Mouse (Mus musculus) heart, embryonic 15.5 days (tissue): ENCODE measurements around the gene B4galnt2. TPM values are rescaled to one million over a fixed set of nuclear protein-coding genes. Genes with fewer than 3 reads are reported as not detected.
A peak's percentile ranks its signal among the peaks of the same experiment; 100 is the strongest.

Experiments used
- ATAC-seq: fragments of 200-750 bp; cut with Nextera tagmentation; replicated peaks from 2 replicates; pipeline ENCODE4 v1.8.0; 2017; ENCODE audit warnings: low read depth, moderate TSS enrichment; ENCODE audit not compliant: insufficient number of reproducible peaks, insufficient read depth, low FRiP score
- H3K27ac ChIP-seq: fragments of 300-500 bp; sonication (generic); 2 replicates; pipeline ENCODE4 v1.5.1; 2015; ENCODE audit warnings: mild to moderate bottlenecking, inconsistent platforms
- H3K27me3 ChIP-seq: fragments of 300-500 bp; sonication (generic); 2 replicates; pipeline ENCODE4 v1.6.1; 2015; ENCODE audit warnings: inconsistent platforms
- H3K36me3 ChIP-seq: fragments of 300-500 bp; sonication (generic); 2 replicates; pipeline ENCODE4 v1.6.1; 2015; ENCODE audit warnings: mild to moderate bottlenecking, inconsistent platforms
- H3K4me1 ChIP-seq: fragments of 300-500 bp; sonication (generic); replicated peaks from 2 replicates; pipeline ENCODE4 v1.6.1; 2015; ENCODE audit warnings: inconsistent platforms
- H3K4me2 ChIP-seq: fragments of 300-500 bp; sonication (generic); 2 replicates; pipeline ENCODE4 v1.6.1; 2015; ENCODE audit warnings: inconsistent platforms, mild to moderate bottlenecking, moderate library complexity
- H3K4me3 ChIP-seq: fragments of 300-500 bp; sonication (generic); 2 replicates; pipeline ENCODE4 v1.5.1; 2015; ENCODE audit warnings: mild to moderate bottlenecking, inconsistent platforms
- H3K9ac ChIP-seq: fragments of 300-500 bp; sonication (generic); 2 replicates; pipeline ENCODE4 v1.6.1; 2015; ENCODE audit warnings: mild to moderate bottlenecking, inconsistent platforms
- H3K9me3 ChIP-seq: fragments of 300-500 bp; sonication (generic); replicated peaks from 2 replicates; pipeline ENCODE4 v1.6.1; 2016; ENCODE audit warnings: inconsistent platforms
- WGBS: fragments of 180-500 bp; shearing (Covaris S2); methylation state at CpG from one replicate; pipeline ENCODE4 v1.1.7; 2015; ENCODE audit warnings: mixed read lengths; 5-methylcytosine and 5-hydroxymethylcytosine counted together
- polyA plus RNA-seq: library from polyadenylated mRNA; unstranded; fragments of >200 nt; fragmentation: Nextera tagmentation; extraction: Ambion mirVana; gene quantifications from 2 replicates; pipeline ENCODE4 v1.2.1, GENCODE M21; 2015

The B4galnt2 gene
- polyA plus RNA-seq, 1 experiment from 2014 or later = 0.23 TPM

GRCm38 (mm10) chr11:95838598-95838997 is 76.1 kb downstream of the B4galnt2 start:
- Histone ChIP-seq H3K9ac (no peak overlapping the region), H3K4me2 (peak overlapping the region; percentile 47; the same call in 1 of the 2 replicates), H3K4me1 (peaks cover 46% of the 10 kb centered on the region), H3K27me3 (peaks cover 17% of the 10 kb centered on the region), H3K27ac (no peak overlapping the region), H3K4me3 (no peak overlapping the region), H3K9me3 (no peaks in the 10 kb centered on the region), H3K36me3 (no peaks in the 10 kb centered on the region)
- no peak for ATAC-seq
- WGBS = 64% methylated on average over 4 of the region's 4 CpGs

- peak within 1 kb of the TSS; percentile 42 for H3K4me2 ChIP-seq
- H3K9me3 ChIP-seq = no peaks in the 10 kb centered on the region
- H3K9ac ChIP-seq = no peak within 1 kb of the TSS
- peak; percentile 33; the same call in 1 of the 2 replicates for ATAC-seq
- peaks cover 57% of the 10 kb centered on the region for H3K4me1 ChIP-seq
- no peaks in the 10 kb centered on the region for H3K36me3 ChIP-seq
- WGBS = 18% methylated on average over 10 of the region's 10 CpGs
- H3K27me3 ChIP-seq = peaks cover 32% of the 10 kb centered on the region
- H3K27ac ChIP-seq = peak within 1 kb of the TSS; percentile 64
- no peak within 1 kb of the TSS; the same call in 1 of the 2 replicates for H3K4me3 ChIP-seq
Measured at GRCm38 (mm10) chr11:95837059-95837458, 77.6 kb downstream of the B4galnt2 start, which contains the start of gene Gngt2. TSS of gene Gngt2 (plus strand) at chr11:95837216.

- Histone ChIP-seq H3K9ac (no peak overlapping the region), H3K27me3 (peaks cover 34% of the 10 kb centered on the region), H3K4me2 (peak overlapping the region; percentile 42), H3K36me3 (no peaks in the 10 kb centered on the region), H3K27ac (peak overlapping the region; percentile 64), H3K9me3 (no peaks in the 10 kb centered on the region), H3K4me3 (no peak overlapping the region), H3K4me1 (peaks cover 57% of the 10 kb centered on the region)
- no peak for ATAC-seq
- 45% methylated on average over 6 of the region's 6 CpGs for WGBS
Measured at GRCm38 (mm10) chr11:95836433-95836832, 78.3 kb downstream of the B4galnt2 start.

GRCm38 (mm10) chr11:95835832-95836231 is 78.9 kb downstream of the B4galnt2 start:
- Histone ChIP-seq H3K4me3 (no peak overlapping the region), H3K27me3 (peaks cover 36% of the 10 kb centered on the region), H3K36me3 (no peaks in the 10 kb centered on the region), H3K27ac (peak overlapping the region; percentile 64), H3K4me2 (peak overlapping the region; percentile 42), H3K4me1 (peaks cover 64% of the 10 kb centered on the region), H3K9ac (no peak overlapping the region), H3K9me3 (no peaks in the 10 kb centered on the region)
- no peak for ATAC-seq
- WGBS = 31% methylated on average over 6 of the region's 6 CpGs

GRCm38 (mm10) chr11:95834742-95835710 is 79.7 kb downstream of the B4galnt2 start:
- no peaks in the 10 kb centered on the region for H3K9me3 ChIP-seq
- peak; percentile 50; the same call in 1 of the 2 replicates for ATAC-seq
- H3K4me3 ChIP-seq = peak overlapping the region; percentile 13; the same call in 1 of the 2 replicates
- H3K27me3 ChIP-seq = peaks cover 44% of the 10 kb centered on the region
- peaks cover 72% of the 10 kb centered on the region for H3K4me1 ChIP-seq
- H3K4me2 ChIP-seq = peak overlapping the region; percentile 42
- no peaks in the 10 kb centered on the region for H3K36me3 ChIP-seq
- H3K9ac ChIP-seq = no peak overlapping the region
- H3K27ac ChIP-seq = peak overlapping the region; percentile 64
- WGBS = 13% methylated on average over 15 of the region's 15 CpGs

GRCm38 (mm10) chr11:95834143-95834667 is 80.5 kb downstream of the B4galnt2 start:
- Histone ChIP-seq H3K9me3 (no peaks in the 10 kb centered on the region), H3K4me3 (peak overlapping the region; percentile 13), H3K27ac (peak overlapping the region; percentile 64; the same call in 1 of the 2 replicates), H3K4me2 (peak overlapping the region; percentile 42), H3K27me3 (peaks cover 52% of the 10 kb centered on the region), H3K36me3 (no peaks in the 10 kb centered on the region), H3K9ac (no peak overlapping the region), H3K4me1 (peaks cover 76% of the 10 kb centered on the region)
- WGBS = 11% methylated on average over 22 of the region's 22 CpGs
- 0 out of 2 replicates have a peak, but pooled peaks have one; percentile 16 for ATAC-seq

GRCm38 (mm10) chr11:95833631-95834142 is 81.0 kb downstream of the B4galnt2 start:
- Histone ChIP-seq H3K4me2 (peak overlapping the region; percentile 42), H3K4me3 (peak overlapping the region; percentile 13), H3K4me1 (peaks cover 76% of the 10 kb centered on the region), H3K36me3 (no peaks in the 10 kb centered on the region), H3K27ac (0 out of 2 replicates have a peak overlapping the region, but pooled peaks have one; percentile 8), H3K9ac (no peak overlapping the region), H3K27me3 (peaks cover 58% of the 10 kb centered on the region), H3K9me3 (no peaks in the 10 kb centered on the region)
- no peak for ATAC-seq
- 23% methylated on average over 18 of the region's 18 CpGs for WGBS

GRCm38 (mm10) chr11:95833006-95833570 is 81.6 kb downstream of the B4galnt2 start:
- no peaks in the 10 kb centered on the region for H3K9me3 ChIP-seq
- peaks cover 64% of the 10 kb centered on the region for H3K27me3 ChIP-seq
- WGBS = 32% methylated on average over 8 of the region's 8 CpGs
- no peak for ATAC-seq
- H3K4me1 ChIP-seq = peaks cover 75% of the 10 kb centered on the region
- H3K4me2 ChIP-seq = no peak overlapping the region; the same call in 1 of the 2 replicates
- no peak overlapping the region for H3K9ac ChIP-seq
- no peak overlapping the region for H3K27ac ChIP-seq
- H3K4me3 ChIP-seq = no peak overlapping the region; the same call in 1 of the 2 replicates
- no peaks in the 10 kb centered on the region for H3K36me3 ChIP-seq

- no peak overlapping the region for H3K4me2 ChIP-seq
- no peak for ATAC-seq
- no peaks in the 10 kb centered on the region for H3K36me3 ChIP-seq
- no peaks in the 10 kb centered on the region for H3K9me3 ChIP-seq
- no peak overlapping the region for H3K27ac ChIP-seq
- no peak overlapping the region for H3K9ac ChIP-seq
- no peak overlapping the region for H3K4me3 ChIP-seq
- WGBS = 62% methylated on average over 18 of the region's 18 CpGs
- peaks cover 74% of the 10 kb centered on the region for H3K4me1 ChIP-seq
- peaks cover 68% of the 10 kb centered on the region for H3K27me3 ChIP-seq
Measured at GRCm38 (mm10) chr11:95832129-95833005, 82.3 kb downstream of the B4galnt2 start.

GRCm38 (mm10) chr11:95831641-95832040 is 83.0 kb downstream of the B4galnt2 start:
- Histone ChIP-seq H3K36me3 (no peaks in the 10 kb centered on the region), H3K4me3 (peak overlapping the region; percentile 39), H3K9ac (no peak overlapping the region), H3K4me1 (peaks cover 74% of the 10 kb centered on the region), H3K9me3 (no peaks in the 10 kb centered on the region), H3K27me3 (peaks cover 68% of the 10 kb centered on the region), H3K27ac (no peak overlapping the region), H3K4me2 (peak overlapping the region; percentile 57)
- 17% methylated on average over 15 of the region's 15 CpGs for WGBS
- ATAC-seq = no peak
